Mouse (Mus musculus) ovary, postnatal 36 days (tissue): ENCODE results near the gene Syf2.

Experiments used
- DNase-seq: peaks from one replicate; pipeline ENCODE4 v3.0.0; 2022; ENCODE audit warnings: low spot score, mixed read lengths

Syf2 gene

GRCm38 (mm10) chr4:134975261-134975928 lies 44.7 kb downstream of the Syf2 start:
- no peak for DNase-seq

- no peak for DNase-seq
These were observed 45.2 kb downstream of the Syf2 start for GRCm38 (mm10) chr4:134975929-134976308.

GRCm38 (mm10) chr4:134978930-134979329 lies 48.2 kb downstream of the Syf2 start:
- DNase-seq = no peak

GRCm38 (mm10) chr4:134981959-134982431 lies 51.3 kb downstream of the Syf2 start:
- no peak for DNase-seq

- DNase-seq = no peak
These were observed 52.4 kb downstream of the Syf2 start for GRCm38 (mm10) chr4:134983136-134983535.

- no peak for DNase-seq
These were observed 53.9 kb downstream of the Syf2 start for GRCm38 (mm10) chr4:134984555-134984954.

- no peak for DNase-seq
These were observed 55.1 kb downstream of the Syf2 start for GRCm38 (mm10) chr4:134985626-134986335.

- no peak for DNase-seq
These were observed 55.6 kb downstream of the Syf2 start for GRCm38 (mm10) chr4:134986336-134986635.

- no peak for DNase-seq
These were observed 56.3 kb downstream of the Syf2 start for GRCm38 (mm10) chr4:134986963-134987362.
